Mouse (Mus musculus) hindbrain, embryonic 12.5 days (tissue): Measurements from ENCODE around the gene Sprr2j-ps. TPM values are rescaled to one million over a fixed set of nuclear protein-coding genes. Genes with fewer than 3 reads are reported as not detected.

Source experiments
- polyA plus RNA-seq: library from polyadenylated mRNA; unstranded; fragments of >200 nt; fragmentation: Nextera tagmentation; extraction: Ambion mirVana; gene quantifications from 2 replicates; pipeline ENCODE4 v1.2.1, GENCODE M21; 2016

Gene Sprr2j-ps
- polyA plus RNA-seq, 1 experiment from 2014 or later: not detected

Other genes with a start within 250 kb of the Sprr2j-ps start
- not detected in 2 replicates for gene Sprr2a1, start 202.3 kb upstream of the Sprr2j-ps start, polyA plus RNA-seq
- gene Sprr2a2, start 202.2 kb upstream of the Sprr2j-ps start, polyA plus RNA-seq: 0.34 and 0.80 TPM in 2 replicates
- gene Sprr2a3, start 132.7 kb upstream of the Sprr2j-ps start, polyA plus RNA-seq: not detected in 2 replicates
- 2.5 TPM in 2 replicates for gene Sprr2b, start 101.5 kb upstream of the Sprr2j-ps start, polyA plus RNA-seq
- gene Sprr2d, start 78.9 kb upstream of the Sprr2j-ps start, polyA plus RNA-seq: not detected in 2 replicates
- not detected in 2 replicates for gene Sprr2e, start 65.9 kb upstream of the Sprr2j-ps start, polyA plus RNA-seq
- not detected in 2 replicates for gene Sprr2f, start 52.9 kb upstream of the Sprr2j-ps start, polyA plus RNA-seq
- gene Sprr2h, start 32.4 kb upstream of the Sprr2j-ps start, polyA plus RNA-seq: not detected in 2 replicates
- not detected in 2 replicates for gene Sprr2i, start 10.1 kb upstream of the Sprr2j-ps start, polyA plus RNA-seq
- 8.3 and 10.0 TPM in 2 replicates for gene Gm9774, start 11.3 kb downstream of the Sprr2j-ps start, polyA plus RNA-seq
- gene Sprr2k, start 14.5 kb downstream of the Sprr2j-ps start, polyA plus RNA-seq: not detected in 2 replicates
- not detected in 2 replicates for gene Sprr1b, start 20.7 kb downstream of the Sprr2j-ps start, polyA plus RNA-seq
- not detected in 2 replicates for gene Sprr3, start 40.6 kb downstream of the Sprr2j-ps start, polyA plus RNA-seq
- not detected in 2 replicates for gene Sprr1a, start 67.8 kb downstream of the Sprr2j-ps start, polyA plus RNA-seq
- gene Sprr4, start 82.4 kb downstream of the Sprr2j-ps start, polyA plus RNA-seq: not detected in 2 replicates
- not detected in 2 replicates for gene 2310046K23Rik, start 116.4 kb downstream of the Sprr2j-ps start, polyA plus RNA-seq
- gene Ivl, start 155.7 kb downstream of the Sprr2j-ps start, polyA plus RNA-seq: 0.14 TPM in 1 of 2 replicates, not detected in the other
- gene Smcp, start 170.9 kb downstream of the Sprr2j-ps start, polyA plus RNA-seq: not detected in 2 replicates
- gene 2210017I01Rik, start 189.4 kb downstream of the Sprr2j-ps start, polyA plus RNA-seq: not detected in 2 replicates
- gene Lce6a, start 203.6 kb downstream of the Sprr2j-ps start, polyA plus RNA-seq: not detected in 2 replicates
- not detected in 2 replicates for gene Lce1a1, start 230.2 kb downstream of the Sprr2j-ps start, polyA plus RNA-seq
- gene Lce1b, start 238.8 kb downstream of the Sprr2j-ps start, polyA plus RNA-seq: not detected in 2 replicates